Mouse (Mus musculus): ENCODE results near the gene Mymx.

GRCm38 (mm10) chr17:45589236-45589635 lies 12.7 kb downstream of the Mymx start:
- TF ChIP-seq CTCF (IDR thresholded peaks at IDR 0.05; ENCODE audit: borderline replicate concordance, insufficient read depth, low read length) = no peak
- no peak for TF ChIP-seq POLR2A (IDR thresholded peaks at IDR 0.05; ENCODE audit: low read depth, low read length)
